Mouse (Mus musculus) v-Abl transformed pro-B cells (cell line): ENCODE results near the gene Dars.
"Not testable (repeated sequence)": the region's sequence is repeated elsewhere in the genome, so short reads cannot be mapped to it uniquely, and the experiment has no call there.

Source experiments
- in situ Hi-C, 2 experiments: fragments of 400-800 bp; cut with MboI; formaldehyde crosslinking; loops; one replicate each; pipeline ENCODE4 v1.15.1; 2025; ENCODE audit not compliant: unreplicated experiment in 2 of 2

The Dars gene

DNA sequence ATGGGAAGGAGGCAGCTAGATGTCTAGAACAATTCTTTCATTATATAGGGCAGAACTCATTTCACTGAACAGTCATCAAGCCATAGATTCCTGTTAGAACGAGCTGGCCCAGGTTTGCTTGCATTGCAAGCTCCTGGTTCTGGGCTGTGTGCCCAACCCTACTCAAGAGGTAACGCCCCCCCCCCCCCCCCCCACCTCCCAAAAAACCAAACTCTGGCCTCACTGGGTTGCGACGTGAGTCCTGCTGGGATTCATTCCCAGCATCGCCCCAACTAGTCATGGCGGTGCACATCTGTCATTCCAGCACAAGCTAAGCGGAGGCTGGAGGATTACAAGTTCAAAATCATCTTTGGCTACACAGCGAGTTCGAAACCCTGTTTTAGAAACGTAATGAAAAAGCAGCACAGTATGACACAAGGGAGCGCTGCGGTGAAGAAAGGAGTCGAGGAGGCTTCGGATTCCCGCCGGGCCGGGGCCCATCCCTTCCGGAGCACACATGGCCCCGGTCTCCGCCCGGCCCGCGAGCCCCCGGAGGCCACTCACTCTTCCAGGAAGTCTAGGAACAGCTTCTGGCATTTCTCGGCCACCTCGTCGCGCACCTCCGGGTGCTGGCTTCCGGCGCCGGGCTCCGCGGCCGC, 58.1 kb downstream of the Dars start:
- in situ Hi-C loops: no loop called here

DNA sequence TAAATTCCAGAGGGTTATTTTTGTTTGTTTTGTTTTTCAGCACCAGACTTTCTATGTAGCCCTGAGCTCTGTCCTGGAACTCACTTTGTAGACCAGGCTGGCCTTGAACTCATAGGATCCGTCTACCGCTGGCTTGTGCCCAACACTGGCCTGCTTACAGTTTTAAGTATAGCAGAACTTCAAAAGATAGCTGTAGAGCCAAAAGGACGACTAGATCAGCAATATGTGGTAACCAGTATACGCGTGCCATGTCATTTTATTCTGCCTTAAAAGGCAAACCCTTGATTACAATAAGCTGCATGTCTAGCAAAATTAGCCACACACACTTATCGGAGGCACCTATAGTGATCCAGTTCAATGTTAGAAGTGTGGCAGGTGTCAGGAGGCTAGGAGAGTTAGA, 58.9 kb downstream of the Dars start:
- in situ Hi-C loops: no loop called here

DNA sequence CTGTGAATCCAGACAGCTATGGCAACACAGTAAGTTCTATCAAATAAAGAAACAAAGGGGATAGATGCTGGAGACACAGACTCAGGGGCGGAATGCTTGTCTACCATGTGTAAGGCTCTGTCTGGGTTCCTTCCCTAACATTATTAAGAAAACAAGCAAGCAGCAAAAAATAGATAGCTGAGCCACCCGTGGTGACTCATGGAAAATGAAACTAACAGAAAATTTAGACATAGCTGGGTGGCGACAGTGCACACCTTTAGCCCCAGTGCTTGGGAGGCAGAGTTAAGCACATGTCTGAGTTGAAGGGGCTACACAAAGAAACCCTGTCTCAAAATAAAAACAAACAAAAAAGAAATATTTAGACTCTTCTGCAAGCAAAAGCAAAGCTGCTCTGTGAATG, 59.7 kb downstream of the Dars start:
- in situ Hi-C loops: no loop called here

DNA sequence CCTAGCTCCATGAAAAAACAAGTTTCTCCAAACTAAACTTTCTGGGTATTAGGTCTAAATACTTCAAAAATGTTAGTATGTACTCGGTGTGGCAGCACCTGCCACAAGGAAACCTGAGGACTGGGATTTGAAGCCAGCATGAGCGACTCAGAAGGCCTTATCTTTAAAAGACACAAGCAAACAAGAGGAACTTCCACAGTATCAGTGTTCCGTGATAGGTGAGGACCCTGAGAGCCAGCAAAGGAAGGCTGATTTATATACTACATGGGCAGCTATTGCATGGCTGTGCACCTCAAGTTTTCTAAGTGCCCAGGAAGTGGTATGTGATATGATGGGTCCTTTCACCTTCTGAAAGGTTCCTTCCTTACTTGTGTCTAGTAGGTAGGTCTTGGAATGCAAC, 64.1 kb downstream of the Dars start:
- in situ Hi-C loops: no loop called here

DNA sequence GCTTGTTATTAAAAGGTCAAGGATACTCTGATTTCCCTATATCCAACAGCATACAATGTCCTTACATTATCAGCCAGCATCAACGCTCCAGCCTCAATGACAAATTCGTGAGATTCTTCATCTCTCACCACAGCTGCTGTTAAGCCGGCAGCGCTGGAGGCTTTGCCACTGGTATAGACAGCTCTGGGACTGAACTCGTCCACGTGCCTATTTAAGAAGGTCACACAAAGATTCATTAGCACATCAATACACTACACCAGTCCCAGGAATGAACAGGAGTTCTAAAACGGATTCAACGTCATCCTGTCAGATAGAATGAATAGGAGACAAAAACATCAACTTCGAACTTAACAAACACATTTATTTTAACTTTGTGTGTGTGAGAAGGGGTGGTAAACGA, 72.9 kb downstream of the Dars start:
- in situ Hi-C loops: no loop called here

DNA sequence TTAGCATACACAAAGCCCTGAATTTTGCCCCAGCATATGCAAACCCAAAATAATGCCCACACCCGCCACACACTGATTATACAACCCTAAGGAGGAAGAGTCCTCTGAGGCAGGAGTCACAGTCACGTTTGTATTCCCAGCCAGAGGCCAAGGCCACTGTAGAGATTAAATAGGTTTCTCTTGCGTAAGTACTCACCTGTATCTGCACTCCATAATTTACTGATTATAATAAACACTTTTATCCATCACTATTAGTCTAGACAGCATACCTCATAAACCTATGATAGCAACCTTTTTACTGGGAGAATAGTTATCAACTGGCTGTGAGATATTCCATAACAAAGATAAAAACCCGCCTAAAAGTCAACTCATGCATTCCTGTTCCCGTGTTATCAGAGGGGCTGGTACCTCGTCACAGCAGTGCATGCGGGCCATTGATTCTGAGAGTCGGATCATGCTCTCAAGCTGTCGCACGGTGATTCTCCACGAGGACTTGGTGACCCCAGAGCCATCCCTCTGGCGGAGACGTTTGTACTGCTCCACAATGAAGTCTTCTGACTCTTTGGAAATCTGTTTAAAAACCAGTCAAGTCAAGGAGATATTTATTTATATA, 79.4 kb downstream of the Dars start:
- in situ Hi-C loops: no loop called here

DNA sequence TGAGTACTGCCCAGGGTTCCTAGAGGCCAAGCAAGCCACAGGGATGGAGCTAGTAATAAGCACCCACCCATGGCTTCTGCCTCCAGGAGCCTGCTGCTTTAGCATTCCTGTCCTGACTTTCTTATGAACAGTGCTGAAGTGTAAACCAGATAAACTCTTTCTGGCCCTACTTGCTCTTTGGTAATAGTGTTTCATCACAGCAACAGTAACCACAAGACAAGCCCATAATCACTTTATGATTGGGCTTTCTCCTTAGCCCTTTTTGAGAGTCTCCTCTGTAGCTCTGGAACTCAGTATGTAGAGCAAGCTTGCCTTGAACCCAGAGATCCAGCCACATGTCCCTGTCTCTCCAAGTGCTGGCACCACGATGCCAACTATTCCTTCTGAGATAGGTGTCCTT, 86.9 kb downstream of the Dars start:
- in situ Hi-C loops: no loop called here

DNA sequence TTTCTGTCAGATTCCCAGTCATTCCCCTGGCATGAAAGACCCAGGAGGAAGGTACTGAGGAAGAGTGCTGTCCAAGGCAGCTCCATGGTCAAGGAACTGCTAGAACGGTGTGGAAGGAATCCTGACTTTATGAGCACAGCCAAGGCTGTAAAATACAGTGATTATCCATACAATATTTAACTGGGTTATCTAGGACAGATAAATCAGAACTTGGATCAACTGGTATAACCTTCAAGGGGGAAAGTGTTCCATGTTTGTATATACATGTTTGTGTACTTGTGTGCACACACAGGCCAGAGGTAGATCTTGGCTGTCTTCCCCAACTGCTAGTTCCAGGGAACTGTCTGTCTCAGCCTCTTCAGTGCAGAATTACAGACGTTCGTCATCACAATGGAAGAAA, 89.0 kb downstream of the Dars start, which contains the start of gene Lct:
Lct (minus strand) TSS at position 101 of the 400 bp plus-strand sequence.
- in situ Hi-C loops: no loop called here

DNA sequence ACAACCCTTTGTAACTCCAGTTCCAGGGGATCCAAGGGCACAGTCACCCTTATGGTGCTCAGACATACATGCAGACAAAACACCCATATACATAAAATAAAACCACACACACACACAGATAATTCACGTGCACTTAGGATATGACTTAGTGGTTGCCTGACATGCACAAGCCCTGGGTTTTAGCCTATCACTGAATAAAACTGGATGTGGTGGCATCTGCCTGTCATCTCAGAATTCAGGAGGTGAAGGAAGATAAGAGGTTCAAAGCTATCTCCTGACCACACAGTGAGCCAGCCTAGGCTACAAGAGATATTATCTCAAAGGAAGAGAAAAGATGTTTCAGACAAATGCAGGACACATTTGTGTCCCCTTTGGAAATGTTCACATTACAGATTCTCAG, 90.0 kb downstream of the Dars start:
- in situ Hi-C loops: no loop called here

DNA sequence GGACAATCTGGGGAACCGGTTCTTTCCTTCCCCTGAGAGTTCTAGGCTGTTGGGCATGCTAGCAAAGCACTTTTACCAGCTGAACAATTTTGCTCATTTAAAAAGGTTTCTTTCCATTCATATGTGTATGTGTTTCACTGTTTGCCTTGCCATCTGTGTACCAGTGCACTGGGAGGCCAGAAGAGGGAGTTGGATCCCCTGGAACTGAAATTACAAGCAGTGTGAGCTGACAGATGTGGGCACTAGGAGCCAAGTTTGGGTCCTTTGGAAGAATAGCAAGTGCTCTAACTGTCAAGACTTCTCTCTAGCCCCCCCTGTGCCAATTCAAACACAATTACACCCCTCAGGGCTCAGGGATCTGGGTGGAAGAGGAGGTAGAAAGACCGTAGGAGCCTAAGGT, 92.4 kb downstream of the Dars start:
- in situ Hi-C loops: no loop called here

DNA sequence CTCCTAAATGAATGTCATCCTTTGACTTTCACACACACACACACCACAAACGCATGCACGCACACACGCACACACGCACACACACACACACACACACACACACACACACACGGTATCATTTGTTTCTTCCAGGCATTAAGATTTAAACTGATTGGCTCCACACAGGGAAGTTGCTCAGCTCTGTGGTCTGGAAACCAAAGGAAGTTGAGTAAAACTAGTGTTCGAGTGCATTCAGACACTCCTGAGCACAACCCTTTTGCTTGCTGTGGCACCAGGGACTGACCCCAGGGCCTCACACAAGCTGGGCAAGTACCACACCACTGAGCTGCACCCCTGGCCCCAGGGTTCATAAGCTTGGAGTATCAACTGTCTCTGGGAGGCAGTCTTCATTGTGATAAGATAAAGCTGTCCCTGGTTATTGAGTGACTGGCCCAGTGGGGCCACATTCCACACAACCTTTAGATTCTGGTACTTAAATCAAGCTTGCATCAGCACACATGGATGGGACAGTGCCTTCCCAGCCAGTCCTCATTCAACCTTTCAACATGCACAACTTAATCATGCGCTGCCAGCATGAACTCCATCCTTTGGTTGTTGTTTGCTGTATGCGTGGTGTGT, 94.0 kb downstream of the Dars start:
- in situ Hi-C loops: no loop called here

DNA sequence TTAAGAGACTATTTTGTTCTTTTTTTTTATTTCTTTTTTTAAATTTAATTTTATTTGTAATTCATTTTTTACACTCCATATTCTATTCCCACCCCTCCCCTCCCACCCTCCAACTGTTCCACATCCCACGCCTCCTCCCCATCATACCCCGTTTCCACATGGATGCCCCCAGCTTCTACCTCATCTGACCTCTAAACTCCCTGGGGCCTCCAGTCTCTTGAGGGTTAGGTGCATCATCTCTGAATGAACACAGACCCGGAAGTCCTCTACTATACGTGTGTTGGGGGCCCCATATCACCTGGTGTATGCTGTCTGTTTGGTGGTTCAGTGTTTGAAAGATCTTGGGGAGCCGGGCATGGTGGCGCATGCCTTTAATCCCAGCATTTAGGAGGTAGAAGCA, 97.9 kb downstream of the Dars start:
- in situ Hi-C loops: not testable (repeated sequence)

DNA sequence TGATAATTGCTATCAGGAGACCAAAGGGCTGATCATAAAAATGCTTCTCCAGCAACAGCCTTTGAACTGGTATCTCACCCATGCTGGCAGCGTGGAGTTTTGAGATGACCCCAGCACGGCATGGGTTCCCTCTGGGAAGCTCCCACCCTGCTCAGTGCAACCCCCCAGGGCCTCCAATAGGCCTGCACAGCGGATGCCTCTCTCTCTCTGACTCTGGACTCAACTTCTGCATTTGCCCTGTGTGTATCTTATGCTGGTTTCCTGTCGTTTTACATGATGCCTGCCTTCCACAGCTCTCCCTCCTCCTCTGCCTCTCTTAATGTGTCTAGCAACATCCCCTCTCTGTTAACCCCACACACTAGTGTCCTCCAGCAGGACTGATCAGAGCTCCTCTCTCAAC, 102.5 kb downstream of the Dars start:
- in situ Hi-C loops: no loop called here
